Mouse (Mus musculus) left cerebral cortex, postnatal 25 days (tissue): ENCODE results near the gene Gbp2. TPM values are rescaled to one million over a fixed set of nuclear protein-coding genes. Genes with fewer than 3 reads are reported as not detected.
"Not testable (repeated sequence)": the region's sequence is repeated elsewhere in the genome, so short reads cannot be mapped to it uniquely, and the experiment has no call there.

Experiments used
- DNase-seq, 2 experiments: peaks; one replicate each; pipeline ENCODE4 v3.0.0; 2022; ENCODE audit warnings: low spot score in 2 of 2, mixed read lengths in 1 of 2
- intact Hi-C: fragments of 180-260 bp; cut with DNase I; formaldehyde crosslinking; loops from one replicate; pipeline ENCODE4 v1.15.1; 2025
- total RNA-seq, 2 experiments: library from RNA; stranded (reverse); gene quantifications; 2 replicates each; pipeline ENCODE4 v1.2.3; 2021

Gbp2 gene
- total RNA-seq, result 1 to 10 TPM; 1.3 to 1.4 TPM

- intact Hi-C loops, result loop anchor here (2.0 to 5.0 kb wide), 2 partner anchors 48 to 128 kb away; partner anchors contain the start of gene Gbp5
Observed at GRCm38 (mm10) chr3:142620111-142620955, at the start of gene Gbp2. Gene Gbp2, plus strand, starts transcription at chr3:142620602.

GRCm38 (mm10) chr3:142570738-142571137 is 49.7 kb upstream of the Gbp2 start:
- DNase-seq, result no peak
- intact Hi-C loops, result loop anchor here (5.0 kb wide), 1 partner anchor 52 kb away; the partner anchor contains the start of gene Gbp2

More at GRCm38 (mm10) chr3:142620111-142620955, at the start of gene Gbp2:
- DNase-seq, result no peak

GRCm38 (mm10) chr3:142577108-142577507 is 43.3 kb upstream of the Gbp2 start:
- no peak for DNase-seq
- intact Hi-C loops, result no loop called here

GRCm38 (mm10) chr3:142578342-142578741 is 42.1 kb upstream of the Gbp2 start:
- DNase-seq, result no peak
- intact Hi-C loops, result no loop called here

GRCm38 (mm10) chr3:142583067-142583466 is 37.3 kb upstream of the Gbp2 start:
- DNase-seq, result no peak
- intact Hi-C loops, result no loop called here

- intact Hi-C loops, result no loop called here
- DNase-seq, result no peak
Observed at GRCm38 (mm10) chr3:142587386-142587785, 33.0 kb upstream of the Gbp2 start.

- no peak for DNase-seq
Observed at GRCm38 (mm10) chr3:142588888-142589287, 31.5 kb upstream of the Gbp2 start.

GRCm38 (mm10) chr3:142590431-142591067 is 29.9 kb upstream of the Gbp2 start:
- intact Hi-C loops, result no loop called here
- DNase-seq, result no peak

More at GRCm38 (mm10) chr3:142588888-142589287, 31.5 kb upstream of the Gbp2 start:
- intact Hi-C loops, result no loop called here

- no peak for DNase-seq
- intact Hi-C loops, result no loop called here
Observed at GRCm38 (mm10) chr3:142594547-142594946, 25.9 kb upstream of the Gbp2 start, which contains the start of gene Gbp2b. Gene Gbp2b, plus strand, starts transcription at chr3:142594847.

- intact Hi-C loops, result no loop called here
- no peak for DNase-seq
Observed at GRCm38 (mm10) chr3:142597923-142598322, 22.5 kb upstream of the Gbp2 start.

- intact Hi-C loops, result no loop called here
- DNase-seq, result no peak
Observed at GRCm38 (mm10) chr3:142601675-142602074, 18.7 kb upstream of the Gbp2 start.

GRCm38 (mm10) chr3:142618658-142619057 is 1.7 kb upstream of the Gbp2 start:
- peak in 1 of 2 experiments; percentile 22 for DNase-seq
- intact Hi-C loops, result no loop called here

GRCm38 (mm10) chr3:142619606-142620005 is 796 bp upstream of the Gbp2 start:
- intact Hi-C loops, result loop anchor here (2.0 to 5.0 kb wide), 2 partner anchors 47 to 127 kb away; partner anchors contain the start of gene Gbp5
- no peak for DNase-seq

GRCm38 (mm10) chr3:142620956-142621562 is 657 bp downstream of the Gbp2 start:
- no peak for DNase-seq
- intact Hi-C loops, result loop anchor here (2.0 to 5.0 kb wide), 2 partner anchors 49 to 128 kb away; partner anchors contain the start of gene Gbp5

- DNase-seq, result no peak
- intact Hi-C loops, result no loop called here
Observed at GRCm38 (mm10) chr3:142630385-142630784, 10.0 kb downstream of the Gbp2 start.

- intact Hi-C loops, result loop anchor here (5.0 kb wide), 1 partner anchor 67 kb away; no protein-coding TSS in a partner anchor
- DNase-seq, result peak; percentile 16 to 19
Observed at GRCm38 (mm10) chr3:142640201-142640600, 19.8 kb downstream of the Gbp2 start.

GRCm38 (mm10) chr3:142645949-142646348 is 25.5 kb downstream of the Gbp2 start:
- DNase-seq, result peak; percentile 47 to 65
- intact Hi-C loops, result loop anchor here (2.0 kb wide), 1 partner anchor 155 kb away; no protein-coding TSS in a partner anchor

- DNase-seq, result not testable (repeated sequence)
- intact Hi-C loops, result loop anchor here (2.0 kb wide), 1 partner anchor 157 kb away; no protein-coding TSS in a partner anchor
Observed at GRCm38 (mm10) chr3:142647836-142648235, 27.4 kb downstream of the Gbp2 start.

GRCm38 (mm10) chr3:142650205-142650604 is 29.8 kb downstream of the Gbp2 start:
- intact Hi-C loops, result no loop called here
- no peak for DNase-seq

GRCm38 (mm10) chr3:142664723-142665122 is 44.3 kb downstream of the Gbp2 start:
- intact Hi-C loops, result no loop called here
- DNase-seq, result no peak
